Mouse (Mus musculus) right cerebral cortex, postnatal 10 days (tissue): Measurements from ENCODE around the gene Lin7b.

Experiments
- DNase-seq, 2 experiments: peaks; one replicate each; pipeline ENCODE4 v3.0.0; 2021; ENCODE audit warnings: low spot score in 2 of 2

The Lin7b gene

DNA sequence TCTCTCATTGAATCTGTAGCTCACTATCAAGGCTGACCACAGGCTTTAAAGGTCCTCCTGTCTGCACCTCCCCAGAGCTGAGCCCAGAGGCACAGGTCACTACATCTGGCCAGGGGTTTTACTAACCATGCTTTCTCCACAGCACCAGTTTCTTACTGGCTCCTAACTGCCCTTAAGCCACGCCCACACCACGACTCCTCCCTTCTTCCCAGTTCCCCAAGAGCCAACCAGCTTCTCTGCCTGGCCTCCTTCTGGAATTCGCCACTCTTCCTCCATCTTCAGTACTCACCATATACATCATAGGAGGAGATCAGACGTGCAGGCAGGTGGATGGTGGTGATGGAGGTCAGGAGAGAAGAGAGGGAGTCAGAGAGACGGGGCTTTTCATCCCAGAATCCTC, 17.3 kb downstream of the Lin7b start:
- DNase-seq: no peak

DNA sequence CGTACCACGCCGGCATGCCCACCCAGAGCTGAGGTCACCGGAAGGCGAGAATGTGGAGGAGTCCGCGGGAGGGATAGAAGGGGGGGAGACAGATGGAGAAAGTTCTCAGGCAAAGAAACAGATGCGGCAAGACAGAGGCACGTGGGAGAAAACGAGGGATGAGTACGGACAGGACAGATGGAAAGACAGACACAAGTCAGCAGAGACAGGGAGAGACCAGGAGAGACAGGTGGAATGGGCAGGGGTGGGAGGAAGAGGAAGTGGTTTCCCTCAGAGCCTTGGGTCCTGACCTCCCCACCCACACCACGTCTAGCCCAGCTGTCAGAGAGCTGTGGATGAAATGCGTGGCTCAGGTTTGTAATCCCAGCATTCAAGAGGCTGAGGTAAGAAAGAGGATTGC, 23.5 kb downstream of the Lin7b start:
- no peak for DNase-seq

DNA sequence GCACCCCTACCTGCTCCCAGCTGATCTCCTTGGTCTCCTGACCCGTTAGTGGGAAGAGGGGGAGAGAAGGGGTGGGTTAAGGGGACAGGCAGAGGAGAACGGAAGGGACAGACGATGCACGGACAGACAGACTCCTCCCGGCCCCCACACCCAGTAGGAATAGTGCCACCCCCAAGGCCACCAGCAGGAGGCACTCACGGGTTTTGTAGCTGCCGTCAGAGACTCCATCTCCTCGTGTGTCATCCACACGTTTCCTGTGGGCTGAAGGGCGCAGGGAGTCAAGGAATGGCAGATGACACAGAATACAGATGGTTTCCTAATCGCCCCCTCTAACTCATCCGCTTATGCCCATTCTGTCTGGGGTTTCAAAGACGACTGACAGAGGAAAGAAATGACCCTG, 26.8 kb downstream of the Lin7b start:
- DNase-seq: peak in 1 of 2 experiments; percentile 40

DNA sequence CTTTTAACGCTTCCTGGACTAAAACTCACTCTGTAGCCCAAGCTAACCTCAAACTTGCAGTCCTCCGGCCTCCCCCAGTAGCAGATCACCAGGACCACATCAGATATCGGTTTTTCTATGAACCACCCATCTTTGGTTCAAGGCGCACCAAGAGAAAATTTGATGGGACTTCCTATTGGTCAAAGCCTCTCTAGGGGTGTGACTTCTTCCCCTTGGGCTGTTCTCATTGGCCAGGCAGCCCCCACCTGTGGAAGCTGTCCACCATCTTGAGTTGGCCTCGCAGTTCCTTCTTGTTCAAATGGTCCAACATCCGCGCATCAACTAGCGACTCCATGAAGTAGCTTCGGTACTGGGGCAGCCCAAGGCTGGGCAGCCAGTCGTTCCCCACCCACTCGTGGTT, 28.3 kb downstream of the Lin7b start:
- no peak for DNase-seq

DNA sequence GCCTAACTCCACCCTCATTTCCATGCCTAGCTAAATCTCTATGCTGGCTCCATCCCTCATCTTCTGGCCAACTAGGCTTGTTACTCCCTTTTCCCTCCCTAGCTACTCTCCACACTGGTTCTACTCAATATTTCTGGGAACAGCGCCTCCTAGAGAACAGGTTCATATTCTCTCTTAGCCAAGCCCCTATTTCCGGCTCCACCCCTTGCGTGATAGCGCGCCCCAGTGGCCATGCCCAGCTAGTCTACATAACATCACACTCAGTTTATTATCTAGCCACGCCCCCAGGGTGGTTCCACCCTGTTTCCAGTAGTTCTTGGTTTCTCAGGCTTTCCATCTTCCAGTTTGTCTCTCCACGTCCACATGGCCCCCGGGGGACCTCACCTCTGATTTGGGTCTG, 29.1 kb downstream of the Lin7b start:
- peak; percentile 83 to 84 for DNase-seq

DNA sequence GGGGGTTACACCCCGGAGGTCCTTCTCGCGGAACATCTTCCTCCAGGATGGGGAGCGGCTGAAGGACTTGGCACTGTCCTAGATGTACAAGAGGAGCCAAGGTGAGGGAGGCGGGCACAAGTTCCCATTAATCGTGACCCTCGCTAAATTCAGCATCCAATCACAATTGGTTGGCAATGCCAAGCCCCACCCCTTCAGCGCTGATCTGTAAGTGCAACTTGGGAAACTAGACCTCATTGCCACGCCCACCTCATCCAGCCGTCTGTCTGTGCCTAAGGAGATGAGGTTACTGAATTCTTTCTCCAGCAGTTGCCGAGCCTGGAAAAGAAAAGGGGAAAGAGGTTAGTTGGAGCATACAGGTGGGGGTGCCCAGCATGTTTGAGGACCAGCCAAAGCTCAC, 29.7 kb downstream of the Lin7b start:
- peak; percentile 51 to 62 for DNase-seq

DNA sequence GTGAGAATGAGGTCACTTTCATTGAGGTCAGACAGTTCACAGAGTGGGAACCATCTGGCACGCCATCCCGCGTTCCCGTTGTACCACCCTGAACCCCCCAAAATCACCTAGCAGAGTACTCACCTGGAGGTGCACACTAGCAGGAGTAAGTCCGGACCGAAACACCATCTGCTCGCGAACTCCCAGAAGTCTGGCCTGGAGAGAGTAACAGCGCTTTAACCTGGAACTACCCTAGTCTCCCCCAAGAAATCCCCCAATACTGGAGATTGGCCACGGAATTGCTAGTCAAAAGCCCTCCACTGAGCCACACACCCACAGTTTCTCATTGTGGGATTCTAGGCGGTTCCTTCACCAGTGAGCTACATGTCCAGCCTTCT, 30.3 kb downstream of the Lin7b start:
- DNase-seq: no peak

DNA sequence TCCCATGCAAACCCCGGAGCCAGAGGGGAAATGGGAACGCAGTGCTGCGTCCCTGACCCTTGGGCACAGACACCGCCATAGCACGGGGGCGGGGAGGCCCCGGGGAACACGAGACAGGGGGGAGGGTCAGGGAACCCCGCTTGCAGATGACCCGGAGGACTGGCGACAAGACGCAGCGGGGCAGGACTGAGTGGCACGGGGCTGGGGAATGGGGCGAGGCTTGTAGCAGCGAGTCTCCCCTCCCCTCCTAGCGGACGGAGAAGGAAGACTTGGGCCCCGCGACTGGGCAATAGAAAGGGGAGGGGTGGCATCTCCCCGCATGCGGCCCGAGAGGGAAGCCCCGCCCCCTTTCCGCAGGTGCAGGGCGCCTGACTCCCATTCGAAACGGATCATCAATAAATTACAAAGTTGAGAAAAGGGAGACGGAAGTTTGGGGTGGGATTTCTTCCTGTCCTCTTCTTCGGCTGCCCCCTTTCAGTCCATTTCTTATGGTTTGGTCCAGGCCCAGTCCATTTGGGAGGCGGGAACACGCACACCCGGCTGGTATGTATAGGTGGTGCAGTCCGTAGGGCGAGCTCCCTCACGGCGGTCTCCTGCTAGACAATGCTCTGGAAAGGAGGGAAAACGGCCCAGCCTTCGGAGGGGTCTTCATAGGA, 30.8 kb downstream of the Lin7b start:
- DNase-seq: peak; percentile 68 to 75

DNA sequence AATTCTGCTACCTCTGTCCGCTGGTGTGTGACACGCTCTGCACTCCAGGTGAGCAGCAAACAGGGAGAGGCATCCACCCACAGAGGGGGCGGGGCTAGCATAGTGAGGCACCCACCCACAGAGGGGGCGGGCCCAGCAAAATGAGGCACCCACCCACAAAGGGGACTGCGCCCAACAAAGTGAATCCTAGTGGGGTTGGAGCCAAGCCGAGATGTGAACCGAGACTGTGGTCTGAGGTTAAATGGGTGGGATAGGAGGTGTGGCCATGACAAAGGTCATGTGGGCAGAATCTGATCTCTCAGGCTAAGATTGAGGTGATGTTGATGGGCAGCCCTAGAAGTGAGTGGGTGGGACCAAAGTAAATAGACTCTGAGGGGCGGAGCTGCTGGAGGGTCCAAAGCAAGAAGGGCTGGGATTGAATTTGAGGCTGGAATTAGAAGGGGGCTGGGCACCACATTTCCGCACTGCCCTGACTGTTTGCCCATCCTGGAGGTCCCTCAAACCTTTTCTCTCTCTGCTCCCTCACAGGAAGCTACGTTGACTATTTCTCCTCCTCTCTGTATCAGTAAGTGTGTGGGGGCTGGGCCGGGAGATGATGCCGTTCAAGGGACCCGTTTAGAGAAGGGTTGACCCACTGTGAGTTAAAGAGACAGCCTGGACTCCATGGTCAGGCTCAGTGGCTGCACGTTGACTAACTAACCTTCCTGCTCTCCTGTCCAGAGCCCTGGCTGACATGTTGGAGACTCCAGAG, 32.0 kb downstream of the Lin7b start:
- DNase-seq: peak; percentile 64 to 69

DNA sequence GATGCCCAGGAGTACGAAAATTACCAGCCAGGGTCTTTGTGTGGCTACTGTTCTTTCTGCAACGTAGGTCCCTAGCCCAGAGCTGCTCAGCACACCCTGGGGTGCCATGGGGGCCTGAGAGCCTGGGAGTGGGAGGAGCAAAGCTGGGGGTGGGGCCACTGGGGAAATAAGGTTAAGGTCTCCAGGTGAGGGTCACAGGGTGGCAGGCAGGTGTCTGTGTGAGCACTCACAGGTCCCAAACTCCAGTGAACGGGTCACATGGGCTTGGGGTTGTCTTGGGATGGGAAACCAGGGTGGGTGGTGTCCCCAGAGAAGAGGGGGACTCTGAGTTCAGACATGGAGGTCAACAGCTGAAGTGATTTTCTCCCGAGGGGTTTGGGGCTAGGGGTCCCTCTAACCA, 32.9 kb downstream of the Lin7b start:
- DNase-seq: peak in 1 of 2 experiments; percentile 51

DNA sequence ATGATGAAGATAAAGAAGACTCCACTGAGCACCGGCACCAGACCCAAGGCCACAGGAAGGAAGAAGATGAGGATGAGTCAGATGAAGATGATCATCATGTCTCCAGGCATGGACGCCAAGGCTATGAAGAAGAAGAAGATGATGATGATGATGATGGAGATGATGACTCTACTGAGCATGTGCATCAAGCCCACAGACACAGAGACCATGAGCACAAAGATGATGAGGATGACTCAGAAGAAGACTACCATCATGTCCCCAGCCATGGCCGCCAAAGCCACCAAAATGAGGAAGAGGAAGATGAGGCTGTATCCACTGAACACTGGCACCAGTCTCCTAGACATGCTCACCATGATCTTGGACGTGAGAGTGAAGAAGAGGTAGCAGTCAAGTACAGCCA, 34.1 kb downstream of the Lin7b start:
- DNase-seq: no peak

DNA sequence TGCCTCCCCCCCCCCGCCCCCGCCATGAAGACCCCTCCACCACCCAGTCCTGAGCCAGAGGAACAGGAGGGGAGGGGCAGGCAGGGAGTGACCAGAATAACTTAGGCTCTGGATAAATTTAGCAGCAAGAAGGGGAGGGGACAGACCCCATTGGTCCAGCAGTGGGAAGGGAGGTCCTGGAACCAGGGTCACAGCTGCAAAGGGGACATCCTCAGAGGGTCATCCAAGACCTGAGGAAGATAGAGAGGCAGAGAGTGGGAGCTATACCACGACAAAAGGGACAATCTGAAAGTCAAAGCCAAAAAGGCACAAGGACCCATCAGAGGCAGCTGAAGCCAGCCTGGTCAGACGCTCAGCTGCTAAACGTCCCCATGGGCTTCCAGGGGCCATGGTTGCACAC, 35.3 kb downstream of the Lin7b start, which contains the start of gene Hrc:
Gene Hrc (plus strand): TSS at position 235 of the 400 bp plus-strand sequence.
- DNase-seq: peak in 1 of 2 experiments; percentile 50

DNA sequence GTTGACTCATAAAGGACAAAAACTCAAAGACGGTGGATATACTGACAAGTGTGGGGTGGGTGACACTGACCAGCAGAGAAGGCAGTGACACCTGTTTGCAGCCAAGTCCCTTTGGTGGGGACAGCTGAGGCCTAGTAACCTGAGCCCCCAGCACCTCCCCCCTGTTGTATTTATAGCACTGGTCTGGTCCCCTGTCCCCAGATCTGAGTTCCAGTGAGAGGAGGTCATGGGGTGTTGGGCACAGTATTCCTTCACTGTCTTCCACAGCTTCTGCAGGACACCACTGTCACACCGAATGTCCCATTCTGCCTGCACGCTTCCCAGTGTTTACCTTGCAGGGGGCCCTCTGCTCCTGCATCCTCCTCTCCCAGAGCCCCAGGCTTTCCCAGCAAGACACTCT, 35.8 kb downstream of the Lin7b start:
- DNase-seq: no peak

DNA sequence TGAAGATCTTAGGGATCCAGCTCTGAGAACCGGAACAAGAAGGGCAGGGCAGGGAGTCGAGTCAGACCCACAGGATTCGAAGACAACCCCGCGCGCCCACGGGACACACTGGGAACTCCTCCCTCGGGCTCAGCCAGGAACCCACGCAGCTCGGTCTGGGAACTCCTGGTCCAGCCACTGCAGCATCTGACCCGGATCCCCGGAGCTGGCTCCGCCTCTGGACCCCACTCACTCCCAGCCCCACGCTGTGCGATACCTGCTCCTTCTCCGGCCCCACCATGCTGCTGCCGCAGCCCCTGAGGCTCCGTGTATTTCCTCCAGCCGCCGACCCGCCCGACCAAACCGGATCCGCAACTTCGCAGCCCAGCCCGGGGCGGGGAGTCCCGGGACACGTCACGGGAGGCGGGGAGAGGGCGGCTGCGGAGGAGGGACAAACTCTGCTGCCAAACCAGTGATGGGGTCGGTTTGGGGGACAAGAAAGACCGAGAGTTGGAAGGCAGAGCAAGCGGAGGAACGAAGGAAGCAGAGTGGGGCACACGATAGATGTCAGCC, 36.9 kb downstream of the Lin7b start, which contains the start of gene Trpm4:
Gene Trpm4 (minus strand): TSS at position 350 of the 552 bp plus-strand sequence.
- DNase-seq: peak; percentile 87 to 89

DNA sequence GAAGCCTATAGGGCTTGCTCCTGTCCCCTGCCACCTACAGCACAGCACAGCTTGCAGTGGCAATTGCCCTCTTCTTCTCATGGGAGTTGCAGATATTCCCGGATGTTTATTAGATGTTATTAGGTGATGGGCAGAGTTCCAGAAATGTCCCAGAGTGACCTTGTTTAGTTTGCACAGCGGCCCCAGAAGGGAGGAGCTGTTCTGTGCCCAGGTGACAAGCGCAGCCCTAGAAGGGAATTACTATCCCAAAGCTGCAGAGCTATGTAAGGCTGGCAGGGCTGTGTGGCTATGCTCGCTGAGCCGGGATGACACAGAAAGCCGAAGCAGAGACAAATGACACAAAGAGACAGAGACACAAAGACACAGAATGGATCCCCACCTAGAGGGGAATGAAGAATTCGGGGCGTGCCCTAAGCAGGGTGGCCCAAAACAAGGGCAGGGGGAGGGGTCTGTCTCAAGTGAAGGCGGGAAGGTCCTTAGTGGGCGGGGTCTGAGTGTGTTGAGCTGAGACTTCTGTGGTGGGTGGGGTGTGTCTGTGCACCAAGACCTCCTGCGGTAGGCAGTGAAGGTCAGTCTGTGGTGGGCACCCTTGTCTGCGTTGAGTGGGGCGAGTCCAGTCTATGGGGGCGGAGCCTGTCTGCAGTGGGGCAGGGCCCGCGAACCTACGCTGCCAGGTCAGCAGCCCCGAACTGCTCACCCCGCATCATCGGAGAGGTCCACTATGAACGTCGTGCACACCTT, 37.5 kb downstream of the Lin7b start:
- DNase-seq: peak; percentile 65 to 70

DNA sequence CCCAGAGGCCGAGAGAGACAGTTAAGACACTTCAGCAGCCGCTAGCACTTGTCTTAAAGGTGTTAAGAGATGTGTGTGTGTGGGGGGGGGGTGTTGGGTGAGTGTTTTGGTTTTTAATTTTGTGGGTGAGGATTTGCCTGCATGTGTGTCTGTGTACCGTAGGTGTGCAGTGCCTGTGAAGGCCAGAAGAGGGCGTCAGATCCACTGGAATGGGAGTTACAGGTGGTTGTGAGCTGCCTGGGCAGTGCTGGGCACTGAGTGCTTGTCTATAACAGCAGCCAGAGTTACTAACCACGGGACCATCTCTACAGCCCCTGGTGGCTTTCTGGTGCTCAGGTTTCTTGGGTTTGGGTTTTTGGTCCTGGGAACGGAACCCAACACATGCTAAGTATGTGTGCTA, 38.9 kb downstream of the Lin7b start:
- DNase-seq: no peak

DNA sequence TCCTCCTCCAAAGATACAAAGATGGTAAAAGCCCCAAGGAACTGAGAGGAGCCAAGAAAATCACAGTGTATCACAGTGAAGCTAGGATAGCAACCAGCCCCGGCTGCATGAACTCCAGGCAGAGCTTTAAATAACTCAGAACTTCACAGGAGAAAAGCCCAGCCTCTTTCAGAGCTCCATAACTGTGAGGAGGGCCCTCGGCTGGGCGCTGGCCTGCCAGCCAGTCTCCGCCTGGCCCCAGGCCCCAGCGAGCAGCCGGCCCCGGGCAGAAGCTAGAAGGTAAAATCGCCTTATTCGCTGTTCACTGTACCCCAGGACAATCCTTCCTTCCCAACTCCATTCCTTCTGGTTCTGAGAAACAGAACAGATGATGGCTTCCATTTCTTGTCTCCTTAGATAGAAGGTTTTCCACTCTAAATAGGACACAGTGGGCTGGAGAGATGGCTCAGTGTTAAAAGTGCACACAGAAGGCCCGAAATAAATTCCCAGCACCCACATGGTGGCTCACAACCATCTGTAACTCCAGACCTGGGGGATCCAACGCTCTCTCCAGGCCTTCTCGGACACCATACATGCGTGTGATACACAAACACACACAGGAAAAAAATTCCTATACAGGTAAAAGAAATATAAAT, 41.4 kb downstream of the Lin7b start:
- peak in 1 of 2 experiments; percentile 57 for DNase-seq

DNA sequence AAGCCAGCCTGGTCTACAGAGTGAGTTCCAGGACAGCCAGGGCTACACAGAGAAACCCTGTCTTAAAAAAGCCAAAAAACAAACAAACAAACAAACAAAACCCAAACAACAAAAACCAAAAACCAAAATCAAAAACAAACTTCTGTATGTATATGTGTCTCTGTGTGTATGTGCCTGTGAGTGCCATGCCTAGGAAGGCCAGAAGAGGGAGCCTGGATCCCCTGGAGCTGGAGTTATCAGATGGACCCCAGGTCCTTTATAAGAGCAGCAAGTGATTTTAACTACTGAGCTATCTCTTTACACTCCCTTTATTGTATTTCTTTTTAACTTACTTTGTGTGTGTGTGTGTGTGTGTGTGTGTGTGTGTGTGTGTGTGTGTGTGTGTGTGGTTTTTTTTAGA, 44.6 kb downstream of the Lin7b start:
- no peak for DNase-seq

DNA sequence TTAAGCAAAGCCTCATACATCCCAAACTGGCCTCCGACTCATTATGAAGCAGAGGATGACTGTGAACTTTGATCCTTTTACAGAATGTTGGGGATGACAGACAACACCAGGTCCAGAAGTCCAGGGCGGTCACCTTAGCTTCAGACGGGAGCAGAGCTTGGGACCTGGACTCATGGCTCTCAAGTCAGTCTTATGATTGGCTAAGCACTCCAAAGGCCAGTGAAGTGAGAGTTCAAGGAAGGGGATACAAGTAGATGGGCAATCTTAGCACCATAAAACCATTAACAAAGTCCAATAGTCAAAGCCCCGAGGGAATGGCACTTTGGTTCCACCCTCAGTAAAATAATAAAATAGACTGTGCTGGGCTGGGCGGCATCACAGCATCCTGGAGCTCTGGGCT, 47.3 kb downstream of the Lin7b start:
- no peak for DNase-seq

DNA sequence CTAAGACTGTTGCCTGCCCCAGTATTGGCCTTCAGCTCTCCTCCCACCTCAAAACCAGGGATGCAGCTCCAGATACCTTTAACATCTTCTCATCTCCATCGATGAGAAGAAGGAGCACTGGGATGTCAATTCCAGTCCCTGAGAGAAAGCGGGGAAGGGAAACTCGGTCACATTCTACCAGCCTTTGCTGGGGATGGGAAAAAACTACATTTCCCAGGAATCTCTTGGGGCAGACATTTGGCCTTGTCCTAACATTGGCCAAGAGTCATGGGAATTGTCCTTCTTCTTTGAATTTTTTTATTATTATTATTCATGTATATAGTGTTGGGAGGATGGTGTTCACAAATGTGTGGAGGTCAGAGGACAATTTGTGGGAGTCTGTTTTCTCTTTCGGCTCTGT, 48.1 kb downstream of the Lin7b start:
- no peak for DNase-seq
